Mouse (Mus musculus): ENCODE measurements at regions not wholly inside any gene's neighbourhood (a gene's known extent, or its start where the extent isn't known, plus 50 kb on each side); places are given as distances from the start of the nearest gene placed in this dataset.

DNA sequence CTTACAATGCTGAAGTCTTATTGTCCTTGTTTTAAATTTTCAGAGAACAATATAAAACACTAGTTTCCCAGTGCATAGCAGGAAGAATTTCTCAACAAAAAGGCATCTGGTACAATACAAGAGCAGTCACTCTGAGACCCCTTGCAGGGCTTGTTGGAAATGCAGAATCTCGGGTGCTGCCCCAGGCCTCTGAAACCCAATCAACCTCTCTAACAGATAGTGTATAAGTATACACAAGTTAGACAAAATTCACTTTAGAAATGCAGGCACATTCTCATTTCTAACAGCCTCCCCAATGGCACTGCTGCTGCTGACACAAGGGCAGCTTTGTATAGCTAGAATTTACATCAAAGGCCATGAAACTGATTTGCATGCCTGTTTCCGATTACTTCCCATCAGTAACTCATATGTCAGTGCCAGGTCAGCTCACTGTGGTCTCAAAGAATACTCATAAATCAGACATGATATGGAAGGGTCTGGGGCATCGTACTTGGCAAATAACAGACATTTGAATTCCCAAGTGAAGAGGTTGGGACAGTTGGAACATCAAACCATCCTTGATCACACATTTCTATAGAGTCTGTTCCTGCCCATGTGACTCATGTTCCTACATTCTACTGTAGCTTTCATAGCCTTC is 405.2 kb downstream of the Ccser2 start:
- no peaks in the 10 kb centered on the region for H3K36me3 ChIP-seq (ENCODE audit: control insufficient read depth, insufficient read depth, low read length)
- no peak overlapping the region for H3K4me3 ChIP-seq (ENCODE audit: insufficient read depth, low read depth, low read length)
- H3K79me2 ChIP-seq (ENCODE audit: control insufficient read depth, insufficient read depth, low read length), result no peaks in the 10 kb centered on the region
- H3K4me1 ChIP-seq (ENCODE audit: control insufficient read depth, insufficient read depth, low read length), result no peaks in the 10 kb centered on the region
- 73% methylated on average over 3 of the region's 3 CpGs for WGBS
- TF ChIP-seq CTCF (IDR thresholded peaks at IDR 0.05; ENCODE audit: low read depth, low read length), result no peak
- TF ChIP-seq POLR2A (IDR thresholded peaks at IDR 0.05; ENCODE audit: extremely low read depth, insufficient read depth, low read length), result no peak
- H3K9ac ChIP-seq (ENCODE audit: low read depth, low read length), result no peak overlapping the region
- no peak for DNase-seq (ENCODE audit: extremely low read depth, low read depth, low spot score)
- H3K27me3 ChIP-seq (ENCODE audit: control insufficient read depth, insufficient read depth, low read length), result no peaks in the 10 kb centered on the region
- no peak overlapping the region for H3K27ac ChIP-seq (replicated peaks; ENCODE audit: insufficient read depth, low read depth, low read length)

DNA sequence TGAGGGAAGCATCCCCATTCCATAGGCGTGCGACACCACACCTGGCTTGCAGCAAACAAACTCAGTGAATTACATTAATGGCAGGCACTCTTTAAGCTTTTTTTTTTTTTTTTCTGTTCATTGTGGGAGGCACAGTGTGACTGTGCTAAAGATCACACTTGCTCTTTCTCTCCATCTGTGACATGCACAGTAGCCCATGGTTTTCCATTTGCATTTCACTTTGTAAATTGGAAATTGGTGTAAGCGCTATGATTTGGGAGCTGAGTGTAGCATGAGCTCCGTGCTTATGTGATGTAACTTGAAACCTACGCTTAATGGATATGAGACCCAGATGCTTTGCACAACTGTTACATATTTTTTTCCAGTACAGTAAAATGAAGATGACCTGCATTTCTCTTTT is 431.2 kb downstream of the Ccser2 start:
- 86% methylated on average over 5 of the region's 5 CpGs for WGBS
- no peaks in the 10 kb centered on the region for H3K36me3 ChIP-seq (ENCODE audit: control insufficient read depth, insufficient read depth, low read length)
- H3K27me3 ChIP-seq (ENCODE audit: control insufficient read depth, insufficient read depth, low read length), result no peaks in the 10 kb centered on the region
- no peaks in the 10 kb centered on the region for H3K4me1 ChIP-seq (ENCODE audit: control insufficient read depth, insufficient read depth, low read length)
- no peak for DNase-seq (ENCODE audit: extremely low read depth, low read depth, low spot score)
- H3K4me3 ChIP-seq (ENCODE audit: insufficient read depth, low read depth, low read length), result no peak overlapping the region
- H3K9ac ChIP-seq (ENCODE audit: low read depth, low read length), result no peak overlapping the region
- H3K27ac ChIP-seq (replicated peaks; ENCODE audit: insufficient read depth, low read depth, low read length), result no peak overlapping the region
- no peaks in the 10 kb centered on the region for H3K79me2 ChIP-seq (ENCODE audit: control insufficient read depth, insufficient read depth, low read length)
- TF ChIP-seq POLR2A (IDR thresholded peaks at IDR 0.05; ENCODE audit: extremely low read depth, insufficient read depth, low read length) (no peak), CTCF (IDR thresholded peaks at IDR 0.05; ENCODE audit: low read depth, low read length) (no peak)

DNA sequence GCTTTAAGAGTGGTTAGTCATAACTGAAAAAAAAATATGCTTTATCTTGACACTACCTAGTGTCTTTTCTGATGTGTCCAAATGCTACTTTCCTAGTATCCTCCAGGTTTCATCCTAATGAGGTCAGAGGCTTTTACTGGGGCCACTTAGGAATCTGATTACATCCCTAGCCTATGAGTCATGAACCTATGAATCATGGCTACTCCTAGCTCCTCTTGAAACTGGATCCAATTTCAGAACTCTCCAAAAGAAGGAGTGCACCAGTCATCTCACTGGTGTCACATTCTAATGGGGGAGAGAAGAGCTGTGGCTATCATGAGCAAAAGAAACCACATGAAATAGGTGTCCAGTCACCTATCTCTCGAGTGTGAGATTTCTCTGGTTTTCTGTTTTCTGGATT is 432.6 kb downstream of the 4930474N05Rik start:
- DNase-seq (ENCODE audit: extremely low read depth, low read depth, low spot score), result no peak
- no peak for TF ChIP-seq POLR2A (IDR thresholded peaks at IDR 0.05; ENCODE audit: extremely low read depth, insufficient read depth, low read length)
- Histone ChIP-seq H3K79me2 (ENCODE audit: control insufficient read depth, insufficient read depth, low read length) (no peaks in the 10 kb centered on the region), H3K27ac (replicated peaks; ENCODE audit: insufficient read depth, low read depth, low read length) (no peak overlapping the region), H3K4me1 (ENCODE audit: control insufficient read depth, insufficient read depth, low read length) (no peaks in the 10 kb centered on the region), H3K27me3 (ENCODE audit: control insufficient read depth, insufficient read depth, low read length) (no peaks in the 10 kb centered on the region), H3K36me3 (ENCODE audit: control insufficient read depth, insufficient read depth, low read length) (no peaks in the 10 kb centered on the region), H3K4me3 (ENCODE audit: insufficient read depth, low read depth, low read length) (no peak overlapping the region), H3K9ac (ENCODE audit: low read depth, low read length) (no peak overlapping the region)
- WGBS, result 43% methylated on average over 1 of the region's 1 CpGs

DNA sequence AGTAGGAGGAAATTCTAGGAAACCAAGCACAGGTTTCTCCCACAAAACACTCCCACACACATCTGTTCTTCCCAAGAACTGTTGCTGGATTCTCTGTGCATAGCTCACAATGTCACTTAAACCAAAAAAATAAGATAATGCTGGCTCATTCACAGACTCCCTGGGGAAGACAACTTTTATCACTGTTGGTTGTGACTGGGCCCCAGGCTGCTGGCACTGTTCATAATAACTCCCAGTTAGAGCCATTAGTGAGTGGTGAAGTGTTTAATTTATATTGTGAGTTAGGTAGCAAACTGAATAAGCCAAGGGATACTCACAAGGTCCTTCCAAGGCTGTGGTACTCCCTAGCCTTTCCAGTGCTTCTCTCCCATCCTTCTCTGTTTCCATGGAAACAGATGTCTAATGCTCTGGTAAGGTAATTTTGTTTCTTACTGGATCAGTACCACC is 430.9 kb downstream of the 4930474N05Rik start:
- TF ChIP-seq CTCF (IDR thresholded peaks at IDR 0.05; ENCODE audit: low read depth, low read length) (no peak), POLR2A (IDR thresholded peaks at IDR 0.05; ENCODE audit: extremely low read depth, insufficient read depth, low read length) (no peak)
- Histone ChIP-seq H3K4me1 (ENCODE audit: control insufficient read depth, insufficient read depth, low read length) (no peaks in the 10 kb centered on the region), H3K9ac (ENCODE audit: low read depth, low read length) (no peak overlapping the region), H3K27ac (replicated peaks; ENCODE audit: insufficient read depth, low read depth, low read length) (no peak overlapping the region), H3K36me3 (ENCODE audit: control insufficient read depth, insufficient read depth, low read length) (no peaks in the 10 kb centered on the region), H3K27me3 (ENCODE audit: control insufficient read depth, insufficient read depth, low read length) (no peaks in the 10 kb centered on the region), H3K79me2 (ENCODE audit: control insufficient read depth, insufficient read depth, low read length) (no peaks in the 10 kb centered on the region), H3K4me3 (ENCODE audit: insufficient read depth, low read depth, low read length) (no peak overlapping the region)
- DNase-seq (ENCODE audit: extremely low read depth, low read depth, low spot score), result no peak

DNA sequence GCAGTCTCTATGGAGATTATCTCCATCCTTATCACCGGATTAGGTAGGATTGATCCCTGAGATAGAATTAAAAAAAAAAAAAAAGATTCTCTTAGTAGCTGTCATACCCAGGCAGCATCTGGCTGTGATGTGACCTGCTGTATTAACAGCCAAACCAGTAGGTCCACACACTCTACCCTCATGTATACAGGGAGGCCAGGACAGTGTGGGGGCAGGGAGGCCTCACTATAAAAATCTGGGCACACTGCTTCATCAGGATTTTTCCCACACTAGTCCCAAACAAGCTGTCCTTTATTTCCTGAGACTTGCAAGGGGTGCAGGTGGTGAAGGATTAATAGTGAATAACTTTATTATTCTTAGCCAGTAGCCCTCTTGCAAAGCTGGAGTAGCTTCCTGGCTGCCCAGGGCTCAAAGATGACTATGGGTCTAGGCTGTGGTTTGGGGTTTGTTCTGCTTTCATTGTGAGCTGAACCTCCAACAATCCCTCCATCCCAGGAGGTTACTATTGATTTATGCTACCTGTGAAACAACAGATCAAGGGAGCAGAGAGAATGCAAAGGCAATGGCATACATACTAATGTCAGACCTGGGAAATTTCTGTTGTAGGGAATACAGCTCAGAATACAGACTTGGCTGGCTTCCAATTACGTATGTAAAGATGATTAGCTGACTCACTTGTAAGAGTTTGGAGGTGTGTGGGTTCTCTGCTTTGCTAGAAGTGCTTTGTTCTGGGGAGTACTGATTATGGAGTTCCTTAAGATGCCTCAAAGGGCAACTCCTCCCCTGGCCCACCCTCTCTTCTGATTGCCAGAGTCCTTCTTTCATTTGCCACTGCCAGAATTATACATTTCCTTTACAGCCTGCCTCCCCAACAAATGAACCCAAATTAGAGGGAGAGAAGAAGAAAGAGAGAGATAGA is 407.6 kb downstream of the 4930474N05Rik start:
- Histone ChIP-seq H3K27ac (replicated peaks; ENCODE audit: insufficient read depth, low read depth, low read length) (no peak overlapping the region), H3K4me3 (ENCODE audit: insufficient read depth, low read depth, low read length) (no peak overlapping the region), H3K4me1 (ENCODE audit: control insufficient read depth, insufficient read depth, low read length) (no peaks in the 10 kb centered on the region), H3K27me3 (ENCODE audit: control insufficient read depth, insufficient read depth, low read length) (no peaks in the 10 kb centered on the region), H3K36me3 (ENCODE audit: control insufficient read depth, insufficient read depth, low read length) (no peaks in the 10 kb centered on the region), H3K9ac (ENCODE audit: low read depth, low read length) (no peak overlapping the region), H3K79me2 (ENCODE audit: control insufficient read depth, insufficient read depth, low read length) (no peaks in the 10 kb centered on the region)
- no peak for DNase-seq (ENCODE audit: extremely low read depth, low read depth, low spot score)
- 55% methylated on average over 2 of the region's 2 CpGs for WGBS
- TF ChIP-seq CTCF (IDR thresholded peaks at IDR 0.05; ENCODE audit: low read depth, low read length) (no peak), POLR2A (IDR thresholded peaks at IDR 0.05; ENCODE audit: extremely low read depth, insufficient read depth, low read length) (no peak)

DNA sequence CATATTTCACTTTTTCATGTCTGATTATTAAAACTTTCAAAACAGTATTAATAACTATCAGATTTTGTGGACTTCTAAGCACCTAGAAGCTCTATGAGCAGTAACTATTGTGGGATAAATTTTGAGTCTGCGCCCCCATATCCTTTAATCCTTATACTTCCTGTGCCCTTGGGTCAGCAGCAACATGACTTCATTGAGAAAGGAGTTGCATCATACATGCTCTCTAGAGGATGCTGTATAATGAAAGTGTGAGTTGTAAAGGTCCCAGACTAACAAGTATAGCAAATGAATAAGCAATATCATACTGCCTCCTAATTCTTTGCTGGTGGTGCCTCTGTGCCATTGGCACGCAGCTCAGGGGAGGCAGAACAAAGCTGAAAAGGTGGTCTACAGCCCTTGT is 404.6 kb downstream of the 4930474N05Rik start:
- Histone ChIP-seq H3K79me2 (ENCODE audit: control insufficient read depth, insufficient read depth, low read length) (no peaks in the 10 kb centered on the region), H3K9ac (ENCODE audit: low read depth, low read length) (no peak overlapping the region), H3K27ac (replicated peaks; ENCODE audit: insufficient read depth, low read depth, low read length) (no peak overlapping the region), H3K4me1 (ENCODE audit: control insufficient read depth, insufficient read depth, low read length) (no peaks in the 10 kb centered on the region), H3K27me3 (ENCODE audit: control insufficient read depth, insufficient read depth, low read length) (no peaks in the 10 kb centered on the region), H3K4me3 (ENCODE audit: insufficient read depth, low read depth, low read length) (no peak overlapping the region), H3K36me3 (ENCODE audit: control insufficient read depth, insufficient read depth, low read length) (no peaks in the 10 kb centered on the region)
- no peak for TF ChIP-seq CTCF (IDR thresholded peaks at IDR 0.05; ENCODE audit: low read depth, low read length)
- no peak for TF ChIP-seq POLR2A (IDR thresholded peaks at IDR 0.05; ENCODE audit: extremely low read depth, insufficient read depth, low read length)
- no peak for DNase-seq (ENCODE audit: extremely low read depth, low read depth, low spot score)
- WGBS, result 71% methylated on average over 2 of the region's 2 CpGs

Measured in liver, adult 2 months (tissue).